17 mouse cellular contexts compared by ENCODE assay signal in the genomic region with DNA sequence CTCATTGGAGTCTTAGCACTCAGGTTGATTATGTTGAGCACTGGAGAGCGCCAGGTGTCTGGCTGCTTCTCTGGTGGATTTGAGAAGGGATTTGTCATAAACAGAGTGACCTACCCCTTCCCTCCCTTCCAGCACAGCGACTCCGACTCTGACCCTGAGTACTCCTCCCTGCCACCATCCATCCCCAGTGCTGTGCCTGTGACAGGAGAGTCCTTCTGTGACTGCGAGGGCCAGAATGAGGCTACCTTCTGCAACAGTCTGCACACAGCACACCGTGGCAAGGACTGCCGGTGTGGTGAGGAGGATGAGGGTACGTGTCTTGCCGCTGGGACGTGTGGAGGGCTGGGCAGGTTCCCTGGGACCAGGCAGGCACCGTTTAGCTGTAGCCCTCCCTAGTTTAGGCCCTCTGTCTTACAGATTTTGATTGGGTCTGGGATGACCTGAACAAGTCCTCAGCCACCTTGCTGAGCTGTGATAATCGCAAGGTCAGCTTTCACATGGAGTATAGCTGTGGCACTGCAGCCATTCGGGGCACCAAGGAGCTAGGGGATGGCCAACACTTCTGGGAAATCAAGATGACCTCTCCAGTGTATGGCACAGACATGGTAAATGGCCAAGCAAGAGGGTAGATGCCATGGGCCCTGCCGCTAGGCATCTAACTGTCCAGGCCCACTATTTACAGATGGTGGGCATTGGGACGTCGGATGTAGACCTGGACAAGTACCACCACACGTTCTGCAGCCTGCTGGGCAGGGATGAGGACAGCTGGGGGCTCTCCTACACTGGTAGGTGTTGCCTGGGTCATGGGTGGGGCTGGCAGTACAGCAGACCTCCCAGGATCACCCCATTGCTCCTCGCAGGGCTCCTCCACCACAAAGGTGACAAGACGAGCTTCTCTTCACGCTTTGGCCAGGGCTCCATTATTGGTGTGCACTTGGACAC. TPM values are rescaled to one million over a fixed set of nuclear protein-coding genes. Genes with fewer than 3 reads are reported as not detected.
DNase-seq lines count a peak whose midpoint lies in the region; ATAC-seq and TF ChIP-seq lines count a peak whose summit lies in the region.
"Had no signal": no experiment of that assay in that cellular context is flagged by ENCODE, and none has a peak within 500 bp of the region (broad histone marks: within the 10 kb centered on the region; RNA-seq: fewer than 3 reads in every experiment).

No protein-coding gene starts in this region.

- no peak overlapping the region for H3K9ac ChIP-seq in liver, embryonic 12.5 days
- no peak overlapping the region; the same call in 1 of the 2 replicates for H3K9ac ChIP-seq in liver, embryonic 11.5 days (ENCODE audit: low read depth, low read length)
- H3K9ac ChIP-seq in CH12.LX (ENCODE audit: insufficient read depth, low read depth): no peak overlapping the region
- H3K9ac ChIP-seq: hindbrain, embryonic 12.5 days; liver, embryonic 14.5 days; midbrain, embryonic 12.5 days had no signal

- H3K36me3 ChIP-seq in liver, embryonic 12.5 days: peaks cover 63% of the 10 kb centered on the region
- peaks cover 32% of the 10 kb centered on the region for H3K36me3 ChIP-seq in liver, embryonic 11.5 days (ENCODE audit: control insufficient read depth, insufficient read depth, low read length)
- H3K36me3 ChIP-seq in CH12.LX (replicated peaks in 1 of 2; ENCODE audit: control insufficient read depth in 1 of 2, insufficient read depth in 1 of 2, low read length in 1 of 2): peaks cover 41 to 57% of the 10 kb centered on the region in 2 experiments
- peaks cover 68% of the 10 kb centered on the region for H3K36me3 ChIP-seq in G1E (replicated peaks)

- peaks cover 54% of the 10 kb centered on the region for H3K4me1 ChIP-seq in liver, embryonic 12.5 days
- peaks cover 20% of the 10 kb centered on the region for H3K4me1 ChIP-seq in liver, embryonic 11.5 days (replicated peaks; ENCODE audit: control insufficient read depth, insufficient read depth, low read length)
- H3K4me1 ChIP-seq in CH12.LX (ENCODE audit: control insufficient read depth in 1 of 2, insufficient read depth in 2 of 2) (peaks cover 9 to 73% of the 10 kb centered on the region in 2 experiments), G1E (ENCODE audit: insufficient read depth, low read depth, low read length) (peaks cover 67% of the 10 kb centered on the region)

- H3K27me3 ChIP-seq in liver, embryonic 12.5 days (replicated peaks): no peaks in the 10 kb centered on the region
- H3K27me3 ChIP-seq in liver, embryonic 11.5 days (replicated peaks; ENCODE audit: control insufficient read depth, insufficient read depth, low read length): no peaks in the 10 kb centered on the region
- no peaks in the 10 kb centered on the region for H3K27me3 ChIP-seq in CH12.LX (replicated peaks)
- H3K27me3 ChIP-seq in G1E (ENCODE audit: insufficient read depth, low read length): no peaks in the 10 kb centered on the region
- H3K27me3 ChIP-seq: hindbrain, embryonic 12.5 days; midbrain, embryonic 12.5 days had no signal

- ATAC-seq in liver, embryonic 12.5 days: no peak
- no peak for ATAC-seq in liver, embryonic 11.5 days (replicated peaks; ENCODE audit: low FRiP score)
- ATAC-seq in G1E (ENCODE audit: extremely low read depth, insufficient number of reproducible peaks, low FRiP score, poor library complexity, severe bottlenecking): no peak

- 85% methylated on average over 19 of the region's 19 CpGs for WGBS in liver, embryonic 12.5 days (ENCODE audit: insufficient replicate concordance)
- WGBS in liver, embryonic 11.5 days: 84% methylated on average over 19 of the region's 19 CpGs

- H3K9me3 ChIP-seq in liver, embryonic 12.5 days (replicated peaks): no peaks in the 10 kb centered on the region
- no peaks in the 10 kb centered on the region for H3K9me3 ChIP-seq in liver, embryonic 11.5 days (ENCODE audit: control insufficient read depth, low read length)
- no peaks in the 10 kb centered on the region for H3K9me3 ChIP-seq in CH12.LX (replicated peaks; ENCODE audit: low read length)
- no peaks in the 10 kb centered on the region for H3K9me3 ChIP-seq in G1E (replicated peaks)
- H3K9me3 ChIP-seq: hindbrain, embryonic 12.5 days; midbrain, embryonic 12.5 days had no signal

- in situ Hi-C loops in CH12.LX (cut with MboI; ENCODE audit: low pct_ligation_motif_present, low pct_unique_long_range_greater_than_20kb, low sequenced_read_pairs): no loop called here

- no peak overlapping the region for H3K4me3 ChIP-seq in liver, embryonic 12.5 days
- H3K4me3 ChIP-seq in liver, embryonic 11.5 days (ENCODE audit: low read depth, low read length): no peak overlapping the region; the same call in 1 of the 2 replicates
- H3K4me3 ChIP-seq in CH12.LX (replicated peaks in 1 of 3; ENCODE audit: low read depth in 2 of 3, low read length in 2 of 3, poor library complexity in 1 of 3): no peak overlapping the region
- peak overlapping the region; percentile 4; the same call in 1 of the 2 replicates for H3K4me3 ChIP-seq in G1E (ENCODE audit: low read depth, low read length)
- H3K4me3 ChIP-seq: gastrocnemius, adult 2 months; hindbrain, embryonic 12.5 days; midbrain, embryonic 12.5 days had no signal

- H3K4me2 ChIP-seq in liver, embryonic 12.5 days: no peak overlapping the region
- H3K4me2 ChIP-seq in liver, embryonic 11.5 days: no peak overlapping the region
- no peak overlapping the region for H3K4me2 ChIP-seq in CH12.LX (ENCODE audit: insufficient read depth, low read depth, poor library complexity, severe bottlenecking)
- H3K4me2 ChIP-seq: hindbrain, embryonic 12.5 days; midbrain, embryonic 12.5 days had no signal

- TF ChIP-seq POLR2A in CH12.LX (IDR thresholded peaks at IDR 0.05; ENCODE audit: low read depth, low read length): no peak; the same call in 1 of the 2 replicates

- DNase-seq in heart, adult 11 months: peak; percentile 90
- DNase-seq in heart, postnatal 25 days (ENCODE audit: low spot score): no peak
- no peak for DNase-seq in liver, embryonic 11.5 days (ENCODE audit: low spot score)
- DNase-seq in CH12.LX (ENCODE audit: extremely low read depth) (no peak), G1E (ENCODE audit: low spot score) (no peak)
- no peak for DNase-seq in left cerebral cortex, adult 18-20 months (ENCODE audit: low spot score in 2 of 2)
- DNase-seq: adrenal gland, adult 8-10 months; embryo, embryonic 11 days; gastrocnemius, adult 2 months; heart, adult 18-20 months; right cerebral cortex, postnatal 4 days; thymus, postnatal 4 days had no signal

- no peak for TF ChIP-seq RAD21 in CH12.LX (IDR thresholded peaks at IDR 0.05; ENCODE audit: low read depth, low read length)

- TF ChIP-seq CTCF in CH12.LX (conservative IDR thresholded peaks at IDR 0.05 in 1 of 2, IDR thresholded peaks at IDR 0.05 in 1 of 2; ENCODE audit: low read depth in 2 of 2, low read length in 2 of 2) (no peak), G1E (IDR thresholded peaks at IDR 0.05; ENCODE audit: low read depth, low read length) (no peak)

- intact Hi-C loops in heart, postnatal 25 days (cut with DNase I): no loop called here

- H3K27ac ChIP-seq in liver, embryonic 12.5 days: peak overlapping the region; percentile 91; the same call in 1 of the 2 replicates
- H3K27ac ChIP-seq in liver, embryonic 11.5 days (ENCODE audit: low read depth, low read length): no peak overlapping the region; the same call in 1 of the 2 replicates
- H3K27ac ChIP-seq in CH12.LX (ENCODE audit: insufficient read depth, low read depth): 0 out of 2 replicates have a peak overlapping the region, but pooled peaks have one; percentile 18
- H3K27ac ChIP-seq: hindbrain, embryonic 12.5 days; kidney, postnatal 0 days; liver, embryonic 14.5 days; midbrain, embryonic 12.5 days had no signal

- dilution Hi-C loops in CH12.LX (cut with MboI; ENCODE audit: extremely low pct_ligation_motif_present, extremely low pct_unique_long_range_greater_than_20kb, low sequenced_read_pairs): no loop called here

- no peak for TF ChIP-seq EP300 in CH12.LX (IDR thresholded peaks at IDR 0.05; ENCODE audit: low read length)

- H3K79me2 ChIP-seq in CH12.LX (replicated peaks; ENCODE audit: control insufficient read depth, extremely low read depth, insufficient read depth, poor library complexity, severe bottlenecking): peaks cover 22% of the 10 kb centered on the region

RNA-seq across cellular contexts. Expression of a gene that starts 4.0 kb away (rescaled TPM):
- total RNA-seq in heart, postnatal 25 days (2021): 10 to 100 TPM; 33.4 to 36.3 TPM
- polyA plus RNA-seq in liver, embryonic 12.5 days (2016; fragmentation: Nextera tagmentation; extraction: Ambion mirVana): 37.5 and 40.0 TPM in 2 replicates
- 35.0 and 40.9 TPM in 2 replicates for polyA plus RNA-seq in liver, embryonic 11.5 days (2014; fragmentation: Nextera tagmentation; extraction: Ambion mirVana)
- total RNA-seq in CH12.LX (2012; rRNA removed) (23.3 and 27.3 TPM in 2 replicates), CH12.LX (2014; rRNA removed) (21.1 and 21.3 TPM in 2 replicates), G1E (2014; fragmentation: Nextera tagmentation) (10.9 and 12.8 TPM in 2 replicates), G1E (2017) (15.9 and 19.7 TPM in 2 replicates)
- polyA plus RNA-seq in CH12.LX (2012; ENCODE audit: insufficient read length, low read depth) (13.3 and 14.4 TPM in 2 replicates), G1E (2012) (35.1 and 42.6 TPM in 2 replicates)
- 10 to 100 TPM; 60.3 to 60.7 TPM for total RNA-seq in left cerebral cortex, adult 18-20 months (2021)

RNA-seq across cellular contexts. Expression of a gene that starts 4.3 kb away (rescaled TPM):
- 10 to 100 TPM; 18.2 to 19.4 TPM for total RNA-seq in heart, postnatal 25 days (2021)
- 97.7 and 108 TPM in 2 replicates for polyA plus RNA-seq in liver, embryonic 12.5 days (2016; fragmentation: Nextera tagmentation; extraction: Ambion mirVana)
- 123 and 135 TPM in 2 replicates for polyA plus RNA-seq in liver, embryonic 11.5 days (2014; fragmentation: Nextera tagmentation; extraction: Ambion mirVana)
- total RNA-seq in CH12.LX (2012; rRNA removed): 70.9 and 86.9 TPM in 2 replicates
- 74.3 and 89.1 TPM in 2 replicates for total RNA-seq in CH12.LX (2014; rRNA removed)
- polyA plus RNA-seq in CH12.LX (2012; ENCODE audit: insufficient read length, low read depth): 109 and 124 TPM in 2 replicates
- 92.9 and 95.7 TPM in 2 replicates for total RNA-seq in G1E (2014; fragmentation: Nextera tagmentation)
- total RNA-seq in G1E (2017): 46.9 and 58.5 TPM in 2 replicates
- polyA plus RNA-seq in G1E (2012): 79.9 and 103 TPM in 2 replicates
- total RNA-seq in left cerebral cortex, adult 18-20 months (2021): 10 to 100 TPM; 30.4 to 31.0 TPM

RNA-seq across cellular contexts. Expression of a gene that starts 4.5 kb away (rescaled TPM):
- total RNA-seq in heart, postnatal 25 days (2021): 10 to 100 TPM; 17.8 to 19.9 TPM
- polyA plus RNA-seq in liver, embryonic 12.5 days (2016; fragmentation: Nextera tagmentation; extraction: Ambion mirVana): 20.3 and 21.4 TPM in 2 replicates
- polyA plus RNA-seq in liver, embryonic 11.5 days (2014; fragmentation: Nextera tagmentation; extraction: Ambion mirVana): 21.9 and 23.4 TPM in 2 replicates
- 19.7 and 33.1 TPM in 2 replicates for total RNA-seq in CH12.LX (2012; rRNA removed)
- total RNA-seq in CH12.LX (2014; rRNA removed): 12.7 and 13.5 TPM in 2 replicates
- polyA plus RNA-seq in CH12.LX (2012; ENCODE audit: insufficient read length, low read depth): 16.9 and 19.1 TPM in 2 replicates
- 3.4 and 6.5 TPM in 2 replicates for total RNA-seq in G1E (2014; fragmentation: Nextera tagmentation)
- 18.2 and 19.4 TPM in 2 replicates for total RNA-seq in G1E (2017)
- polyA plus RNA-seq in G1E (2012): 9.4 and 12.1 TPM in 2 replicates
- total RNA-seq in left cerebral cortex, adult 18-20 months (2021): 10 to 100 TPM; 47.5 to 51.1 TPM

RNA-seq across cellular contexts. Expression of a gene that starts 4.5 kb away (rescaled TPM):
- total RNA-seq in heart, postnatal 25 days (2021): 100 to 1,000 TPM; 110 to 111 TPM
- polyA plus RNA-seq in liver, embryonic 12.5 days (2016; fragmentation: Nextera tagmentation; extraction: Ambion mirVana): 101 and 106 TPM in 2 replicates
- polyA plus RNA-seq in liver, embryonic 11.5 days (2014; fragmentation: Nextera tagmentation; extraction: Ambion mirVana): 123 and 129 TPM in 2 replicates
- total RNA-seq in CH12.LX (2012; rRNA removed): 57.2 and 61.7 TPM in 2 replicates
- 50.9 and 56.5 TPM in 2 replicates for total RNA-seq in CH12.LX (2014; rRNA removed)
- 73.5 and 80.5 TPM in 2 replicates for polyA plus RNA-seq in CH12.LX (2012; ENCODE audit: insufficient read length, low read depth)
- 28.8 and 30.8 TPM in 2 replicates for total RNA-seq in G1E (2014; fragmentation: Nextera tagmentation)
- total RNA-seq in G1E (2017): 15.6 and 21.1 TPM in 2 replicates
- 81.7 and 82.8 TPM in 2 replicates for polyA plus RNA-seq in G1E (2012)
- total RNA-seq in left cerebral cortex, adult 18-20 months (2021): 10 to 100 TPM; 69.0 to 72.9 TPM

RNA-seq across cellular contexts. Expression of a gene that starts 5.9 kb away (rescaled TPM):
- total RNA-seq in heart, postnatal 25 days (2021): 10 to 100 TPM; 33.9 to 35.6 TPM
- 67.9 and 68.8 TPM in 2 replicates for polyA plus RNA-seq in liver, embryonic 12.5 days (2016; fragmentation: Nextera tagmentation; extraction: Ambion mirVana)
- polyA plus RNA-seq in liver, embryonic 11.5 days (2014; fragmentation: Nextera tagmentation; extraction: Ambion mirVana): 70.5 and 76.3 TPM in 2 replicates
- total RNA-seq in CH12.LX (2012; rRNA removed): 16.7 and 22.0 TPM in 2 replicates
- 11.4 and 11.9 TPM in 2 replicates for total RNA-seq in CH12.LX (2014; rRNA removed)
- 13.8 and 14.4 TPM in 2 replicates for polyA plus RNA-seq in CH12.LX (2012; ENCODE audit: insufficient read length, low read depth)
- total RNA-seq in G1E (2014; fragmentation: Nextera tagmentation): 5.6 and 9.5 TPM in 2 replicates
- 29.0 and 32.5 TPM in 2 replicates for total RNA-seq in G1E (2017)
- polyA plus RNA-seq in G1E (2012): 20.2 and 26.8 TPM in 2 replicates
- total RNA-seq in left cerebral cortex, adult 18-20 months (2021): 10 to 100 TPM; 51.8 to 54.1 TPM
